Mouse (Mus musculus) stomach, postnatal 0 days (tissue): Measurements from ENCODE around the gene Klhdc9. TPM values are rescaled to one million over a fixed set of nuclear protein-coding genes. Genes with fewer than 3 reads are reported as not detected.

Experiments used
- ATAC-seq: fragments of 200-750 bp; cut with Nextera tagmentation; 2 replicates; pipeline ENCODE4 v1.8.0; 2017; ENCODE audit not compliant: low FRiP score, low TSS enrichment
- DNase-seq: peaks from one replicate; pipeline ENCODE4 v3.0.0-alpha.2; 2016; ENCODE audit warnings: low spot score
- H3K27ac ChIP-seq: fragments of 300-500 bp; sonication (generic); replicated peaks from 2 replicates; pipeline ENCODE4 v1.5.1; 2014; ENCODE audit warnings: mild to moderate bottlenecking, control low read depth
- H3K27me3 ChIP-seq: fragments of 300-500 bp; sonication (generic); 2 replicates; pipeline ENCODE4 v1.6.1; 2014; ENCODE audit warnings: low read length; ENCODE audit not compliant: control insufficient read depth, insufficient read depth
- H3K36me3 ChIP-seq: fragments of 300-500 bp; sonication (generic); 2 replicates; pipeline ENCODE4 v1.6.1; 2014; ENCODE audit warnings: low read length, mixed read lengths; ENCODE audit not compliant: control insufficient read depth, insufficient read depth
- H3K4me1 ChIP-seq: fragments of 300-500 bp; sonication (generic); replicated peaks from 2 replicates; pipeline ENCODE4 v1.6.1; 2014; ENCODE audit warnings: antibody characterized with exemption; ENCODE audit not compliant: control insufficient read depth, insufficient read depth
- H3K4me2 ChIP-seq: fragments of 300-500 bp; sonication (generic); replicated peaks from 2 replicates; pipeline ENCODE4 v1.6.1; 2014; ENCODE audit warnings: low read depth, mild to moderate bottlenecking, control low read depth, moderate library complexity
- H3K4me3 ChIP-seq: fragments of 300-500 bp; sonication (generic); 2 replicates; pipeline ENCODE4 v1.5.1; 2014; ENCODE audit warnings: low read depth, low read length, control low read depth
- H3K9ac ChIP-seq: fragments of 300-500 bp; sonication (generic); 2 replicates; pipeline ENCODE4 v1.6.1; 2014; ENCODE audit warnings: mild to moderate bottlenecking, low read length, control low read depth, mixed read lengths
- H3K9me3 ChIP-seq: fragments of 300-500 bp; sonication (generic); 2 replicates; pipeline ENCODE4 v1.6.1; 2016; ENCODE audit warnings: low read length; ENCODE audit not compliant: control insufficient read depth
- CTCF ChIP-seq: IDR thresholded peaks from 2 replicates; pipeline ENCODE4 v1.5.1; 2016; ENCODE audit warnings: antibody characterized with exemption, low read depth, mild to moderate bottlenecking, moderate library complexity
- EP300 ChIP-seq: optimal IDR thresholded peaks from 2 replicates; pipeline ENCODE3; 2016; ENCODE audit warnings: antibody characterized with exemption
- WGBS: fragments of 180-500 bp; shearing (Covaris S2); extraction: QIAGEN DNeasy Blood & Tissue Kit; methylation state at CpG from one replicate; pipeline ENCODE4 v1.1.7; 2014; 5-methylcytosine and 5-hydroxymethylcytosine counted together
- polyA plus RNA-seq: library from polyadenylated mRNA; unstranded; fragments of >200 nt; fragmentation: Nextera tagmentation; extraction: Ambion mirVana; gene quantifications from 2 replicates; pipeline ENCODE4 v1.2.1, GENCODE M21; 2015

Klhdc9 gene
- polyA plus RNA-seq, 1 experiment from 2014 or later, result 0.86 TPM

GRCm38 (mm10) chr1:171320151-171320550 is 40.4 kb downstream of the Klhdc9 start:
- TF ChIP-seq EP300, result no peak
- TF ChIP-seq CTCF, result no peak
- Histone ChIP-seq H3K9me3 (no peaks in the 10 kb centered on the region), H3K27ac (no peak overlapping the region), H3K4me2 (0 out of 2 replicates have a peak overlapping the region, but pooled peaks have one; percentile 14), H3K36me3 (no peaks in the 10 kb centered on the region), H3K4me1 (no peaks in the 10 kb centered on the region), H3K9ac (no peak overlapping the region), H3K4me3 (no peak overlapping the region), H3K27me3 (no peaks in the 10 kb centered on the region)
- no peak for ATAC-seq
- 23% methylated on average over 5 of the region's 5 CpGs for WGBS
- no peak for DNase-seq

GRCm38 (mm10) chr1:171319748-171320147 is 40.9 kb downstream of the Klhdc9 start:
- Histone ChIP-seq H3K4me2 (0 out of 2 replicates have a peak overlapping the region, but pooled peaks have one; percentile 14), H3K9me3 (no peaks in the 10 kb centered on the region), H3K4me3 (no peak overlapping the region), H3K9ac (no peak overlapping the region), H3K4me1 (no peaks in the 10 kb centered on the region), H3K27me3 (no peaks in the 10 kb centered on the region), H3K27ac (no peak overlapping the region), H3K36me3 (no peaks in the 10 kb centered on the region)
- 24% methylated on average over 7 of the region's 7 CpGs for whole genome bisulfite sequencing
- peak; percentile 15 for DNase-seq
- no peak for TF ChIP-seq CTCF
- no peak for TF ChIP-seq EP300
- peak; percentile 44; the same call in 1 of the 2 replicates for ATAC-seq

GRCm38 (mm10) chr1:171309321-171309720 is 51.3 kb downstream of the Klhdc9 start:
- WGBS, result 62% methylated on average over 2 of the region's 2 CpGs
- no peak for DNase-seq

More at GRCm38 (mm10) chr1:171309321-171309720, 51.3 kb downstream of the Klhdc9 start:
- TF ChIP-seq CTCF (no peak), EP300 (no peak)
- no peak for ATAC-seq
- no peak overlapping the region for H3K4me2 ChIP-seq
- H3K36me3 ChIP-seq, result no peaks in the 10 kb centered on the region
- H3K4me1 ChIP-seq, result no peaks in the 10 kb centered on the region
- H3K27ac ChIP-seq, result no peak overlapping the region
- H3K27me3 ChIP-seq, result no peaks in the 10 kb centered on the region
- no peak overlapping the region for H3K9ac ChIP-seq
- no peaks in the 10 kb centered on the region for H3K9me3 ChIP-seq
- no peak overlapping the region for H3K4me3 ChIP-seq

Other genes with a start within 250 kb of the Klhdc9 start
- gene Cfap126, start 246.9 kb downstream of the Klhdc9 start, polyA plus RNA-seq, result 3.7 and 4.0 TPM in 2 replicates
- 238 and 277 TPM in 2 replicates for gene Sdhc, start 210.2 kb downstream of the Klhdc9 start, polyA plus RNA-seq
- 1.5 and 2.7 TPM in 2 replicates for gene Mpz, start 210.1 kb downstream of the Klhdc9 start, polyA plus RNA-seq
- 42.2 and 44.5 TPM in 2 replicates for gene Pcp4l1, start 164.5 kb downstream of the Klhdc9 start, polyA plus RNA-seq
- 0.19 and 0.25 TPM in 2 replicates for gene Nr1i3, start 146.8 kb downstream of the Klhdc9 start, polyA plus RNA-seq
- gene Tomm40l, start 138.3 kb downstream of the Klhdc9 start, polyA plus RNA-seq, result 19.6 and 20.5 TPM in 2 replicates
- 26.3 and 49.4 TPM in 2 replicates for gene Apoa2, start 135.7 kb downstream of the Klhdc9 start, polyA plus RNA-seq
- gene Fcer1g, start 126.4 kb downstream of the Klhdc9 start, polyA plus RNA-seq, result 51.3 and 59.4 TPM in 2 replicates
- 3.5 and 3.9 TPM in 2 replicates for gene Adamts4, start 110.4 kb downstream of the Klhdc9 start, polyA plus RNA-seq
- 210 and 218 TPM in 2 replicates for gene Ndufs2, start 109.4 kb downstream of the Klhdc9 start, polyA plus RNA-seq
- 32.9 and 34.2 TPM in 2 replicates for gene B4galt3, start 90.5 kb downstream of the Klhdc9 start, polyA plus RNA-seq
- 16.8 and 21.3 TPM in 2 replicates for gene Ppox, start 79.6 kb downstream of the Klhdc9 start, polyA plus RNA-seq
- 25.0 and 26.4 TPM in 2 replicates for gene Usp21, start 72.8 kb downstream of the Klhdc9 start, polyA plus RNA-seq
- gene Ufc1, start 65.8 kb downstream of the Klhdc9 start, polyA plus RNA-seq, result 134 and 135 TPM in 2 replicates
- 32.8 and 36.3 TPM in 2 replicates for gene Dedd, start 31.7 kb downstream of the Klhdc9 start, polyA plus RNA-seq
- 41.7 and 41.8 TPM in 2 replicates for gene Nit1, start 15.2 kb downstream of the Klhdc9 start, polyA plus RNA-seq
- gene Pfdn2, start 15.1 kb downstream of the Klhdc9 start, polyA plus RNA-seq, result 68.8 and 71.1 TPM in 2 replicates
- gene Nectin4, start 9.3 kb upstream of the Klhdc9 start, polyA plus RNA-seq, result 45.5 and 48.2 TPM in 2 replicates
- gene Arhgap30, start 28.2 kb upstream of the Klhdc9 start, polyA plus RNA-seq, result 1.1 and 1.2 TPM in 2 replicates
- gene Usf1, start 50.5 kb upstream of the Klhdc9 start, polyA plus RNA-seq, result 39.1 and 41.6 TPM in 2 replicates
- gene Tstd1, start 58.1 kb upstream of the Klhdc9 start, polyA plus RNA-seq, result 3.7 and 3.8 TPM in 2 replicates
- gene F11r, start 76.7 kb upstream of the Klhdc9 start, polyA plus RNA-seq, result 95.8 and 113 TPM in 2 replicates
- 11.1 and 11.2 TPM in 2 replicates for gene Alyref2, start 142.7 kb upstream of the Klhdc9 start, polyA plus RNA-seq
- gene Itln1, start 174.5 kb upstream of the Klhdc9 start, polyA plus RNA-seq, result 0.25 and 0.33 TPM in 2 replicates
- 0.21 and 0.33 TPM in 2 replicates for gene Cd244a, start 198.4 kb upstream of the Klhdc9 start, polyA plus RNA-seq
- gene Ly9, start 246.6 kb upstream of the Klhdc9 start, polyA plus RNA-seq, result 0.13 and 0.18 TPM in 2 replicates